Mouse (Mus musculus) gastrocnemius, postnatal 14 days (tissue): ENCODE data around the gene Stard5. TPM values are rescaled to one million over a fixed set of nuclear protein-coding genes. Genes with fewer than 3 reads are reported as not detected.

ENCODE experiments used
- DNase-seq: peaks from one replicate; pipeline ENCODE4 v3.0.0; 2021; ENCODE audit warnings: mixed read lengths
- intact Hi-C: fragments of 180-260 bp; cut with DNase I; formaldehyde crosslinking; loops from one replicate; pipeline ENCODE4 v1.15.1; 2025; ENCODE audit warnings: low total_unique reads
- long read RNA-seq, 2 experiments: library from polyadenylated mRNA; stranded (forward); transcript quantifications; one replicate each; pipeline ENCODE4 v2.0.0; 2021
- total RNA-seq, 2 experiments: library from RNA; stranded (reverse); gene quantifications; 2 replicates each; pipeline ENCODE4 v1.2.3; 2021

Gene Stard5
- total RNA-seq: 1 to 10 TPM; 6.9 to 8.0 TPM
- long read RNA-seq, experiment 1, transcript Stard5-201 (6 exons, 2,483 nt): major isoform, 5 of 9 reads
- long read RNA-seq, experiment 1, partial matches to known transcripts: 0 of 9 reads
- long read RNA-seq, experiment 1, other reads (novel, unspliced or antisense): 4 of 9 reads
- long read RNA-seq, experiment 2, transcript Stard5-201 (6 exons, 2,483 nt): major isoform, 5 of 7 reads
- long read RNA-seq, experiment 2, partial matches to known transcripts: 1 of 7 reads
- long read RNA-seq, experiment 2, other reads (novel, unspliced or antisense): 1 of 7 reads

GRCm38 (mm10) chr7:83631828-83632681, at the start of gene Stard5:
Gene Stard5 (plus strand): TSS chr7:83631959.
- peak; percentile 91 for DNase-seq
- intact Hi-C loops: no loop called here

GRCm38 (mm10) chr7:83584639-83585471, 46.9 kb upstream of the Stard5 start, which contains the start of gene Tmc3:
Gene Tmc3 (plus strand): TSS chr7:83584927.
- intact Hi-C loops: no loop called here
- peak; percentile 43 for DNase-seq

- intact Hi-C loops: no loop called here
- DNase-seq: no peak
These were observed 37.7 kb upstream of the Stard5 start for GRCm38 (mm10) chr7:83594056-83594455.

- intact Hi-C loops: no loop called here
- no peak for DNase-seq
These were observed 34.7 kb upstream of the Stard5 start for GRCm38 (mm10) chr7:83597063-83597462.

GRCm38 (mm10) chr7:83598997-83599912, 32.5 kb upstream of the Stard5 start:
- intact Hi-C loops: no loop called here
- no peak for DNase-seq

- intact Hi-C loops: no loop called here
- DNase-seq: peak; percentile 44
These were observed 31.9 kb upstream of the Stard5 start for GRCm38 (mm10) chr7:83599913-83600286.

- intact Hi-C loops: no loop called here
These were observed 27.4 kb upstream of the Stard5 start for GRCm38 (mm10) chr7:83604180-83604944.

GRCm38 (mm10) chr7:83606796-83607195, 25.0 kb upstream of the Stard5 start:
- intact Hi-C loops: no loop called here

More at GRCm38 (mm10) chr7:83604180-83604944, 27.4 kb upstream of the Stard5 start:
- no peak for DNase-seq

GRCm38 (mm10) chr7:83609891-83610290, 21.9 kb upstream of the Stard5 start:
- DNase-seq: no peak
- intact Hi-C loops: no loop called here

More at GRCm38 (mm10) chr7:83606796-83607195, 25.0 kb upstream of the Stard5 start:
- DNase-seq: no peak

GRCm38 (mm10) chr7:83611886-83612285, 19.9 kb upstream of the Stard5 start:
- no peak for DNase-seq
- intact Hi-C loops: no loop called here

GRCm38 (mm10) chr7:83615272-83615671, 16.5 kb upstream of the Stard5 start:
- intact Hi-C loops: no loop called here

GRCm38 (mm10) chr7:83615815-83616214, 15.9 kb upstream of the Stard5 start:
- DNase-seq: no peak
- intact Hi-C loops: no loop called here

More at GRCm38 (mm10) chr7:83615272-83615671, 16.5 kb upstream of the Stard5 start:
- DNase-seq: no peak

GRCm38 (mm10) chr7:83616268-83616667, 15.5 kb upstream of the Stard5 start:
- DNase-seq: no peak
- intact Hi-C loops: no loop called here

- intact Hi-C loops: no loop called here
- no peak for DNase-seq
These were observed 13.1 kb upstream of the Stard5 start for GRCm38 (mm10) chr7:83618709-83619108.

- no peak for DNase-seq
- intact Hi-C loops: no loop called here
These were observed 9.2 kb upstream of the Stard5 start for GRCm38 (mm10) chr7:83622582-83622981.

- DNase-seq: no peak
- intact Hi-C loops: no loop called here
These were observed 7.7 kb upstream of the Stard5 start for GRCm38 (mm10) chr7:83624065-83624464.

GRCm38 (mm10) chr7:83626557-83627257, 5.1 kb upstream of the Stard5 start:
- DNase-seq: no peak
- intact Hi-C loops: no loop called here
